Mouse (Mus musculus) left cerebral cortex, adult 18-20 months (tissue): ENCODE measurements around the gene BC048403. TPM values are rescaled to one million over a fixed set of nuclear protein-coding genes. Genes with fewer than 3 reads are reported as not detected.
"Not testable (repeated sequence)": the region's sequence is repeated elsewhere in the genome, so short reads cannot be mapped to it uniquely, and the experiment has no call there.

Experiments
- DNase-seq, 2 experiments: peaks; one replicate each; pipeline ENCODE4 v3.0.0; 2021 to 2022; ENCODE audit warnings: low spot score in 2 of 2, mixed read lengths in 1 of 2
- total RNA-seq, 2 experiments: library from RNA; stranded (reverse); gene quantifications; 2 replicates each; pipeline ENCODE4 v1.2.3; 2021

BC048403 gene
- total RNA-seq, 2 experiments from 2014 or later: 10.1 TPM

DNA sequence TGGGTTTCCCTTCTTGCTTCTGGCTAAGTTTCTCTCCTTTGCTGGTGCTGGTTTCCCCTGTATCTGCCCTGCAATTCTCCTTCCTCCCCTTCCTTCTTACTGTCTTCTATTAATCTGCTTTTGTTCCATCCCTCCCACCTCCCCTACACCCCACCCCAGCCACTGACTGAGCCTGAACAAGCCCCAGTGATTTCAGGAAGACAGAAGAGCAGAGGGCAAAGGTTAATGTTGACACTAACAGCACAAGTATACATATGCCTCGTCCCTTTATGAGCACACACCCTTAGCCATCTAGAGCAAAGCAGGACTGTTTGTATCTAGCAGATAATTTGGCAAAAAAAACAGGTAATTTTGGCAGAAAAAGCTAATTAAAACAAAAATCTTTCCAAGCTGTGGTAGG lies 16.1 kb downstream of the BC048403 start:
- no peak for DNase-seq

DNA sequence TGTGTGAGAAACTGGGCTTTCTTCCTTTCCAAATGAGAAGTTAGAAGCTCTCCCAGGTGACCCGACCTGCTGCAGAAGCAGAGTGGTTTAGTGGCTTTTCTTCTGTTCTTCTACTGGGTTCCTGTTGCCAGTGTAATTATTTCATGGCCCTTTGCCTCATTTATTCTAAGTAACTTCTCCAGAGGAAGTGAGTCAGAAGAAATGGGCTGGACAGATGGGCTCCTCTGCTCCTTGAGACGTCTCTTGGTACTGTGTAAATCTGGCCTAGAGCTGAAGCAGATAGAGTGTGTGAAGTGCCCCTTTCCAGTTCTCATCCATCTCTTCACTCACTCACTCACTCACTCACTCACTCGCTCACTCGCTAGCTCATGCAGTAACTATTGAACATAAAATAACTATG lies 16.9 kb downstream of the BC048403 start:
- no peak for DNase-seq

DNA sequence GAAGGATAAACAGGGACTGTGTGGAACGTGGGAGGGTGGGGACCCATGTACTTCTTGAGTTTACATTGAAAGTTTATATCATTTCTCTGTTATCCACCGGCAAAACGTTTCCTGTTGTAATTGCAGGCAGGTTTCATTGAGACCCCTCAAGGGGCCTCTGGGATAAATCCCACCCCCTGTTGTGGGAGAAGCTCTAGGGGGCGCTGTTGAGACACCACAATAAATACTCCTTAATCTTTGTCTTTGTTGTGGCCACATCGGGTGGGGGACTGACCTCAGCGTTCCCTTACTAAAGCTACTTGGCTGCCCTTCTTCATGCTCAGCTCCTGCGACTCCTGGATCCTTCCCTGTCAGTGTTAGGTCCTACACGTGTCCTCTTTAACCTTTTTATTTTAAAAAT lies 19.4 kb downstream of the BC048403 start:
- DNase-seq: no peak

DNA sequence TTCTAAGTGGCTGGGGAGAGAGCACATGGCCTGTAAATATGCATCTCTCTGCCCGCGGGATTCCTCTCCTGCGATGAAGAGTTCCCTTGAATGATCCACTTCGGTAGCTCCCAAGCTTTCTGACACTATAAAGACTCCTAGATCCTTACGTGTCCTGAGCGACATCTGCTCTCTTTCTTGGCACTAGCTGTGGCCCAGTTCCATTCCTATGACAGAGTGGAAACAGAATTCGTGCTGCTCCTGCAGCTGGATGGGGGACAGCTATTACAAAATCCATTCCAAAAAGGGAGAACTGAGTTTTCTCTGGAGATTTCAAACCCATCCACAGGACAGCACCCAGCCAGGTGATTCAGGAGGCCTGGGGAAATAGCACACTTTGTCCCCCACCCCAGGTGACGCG lies 22.4 kb downstream of the BC048403 start:
- DNase-seq: no peak

DNA sequence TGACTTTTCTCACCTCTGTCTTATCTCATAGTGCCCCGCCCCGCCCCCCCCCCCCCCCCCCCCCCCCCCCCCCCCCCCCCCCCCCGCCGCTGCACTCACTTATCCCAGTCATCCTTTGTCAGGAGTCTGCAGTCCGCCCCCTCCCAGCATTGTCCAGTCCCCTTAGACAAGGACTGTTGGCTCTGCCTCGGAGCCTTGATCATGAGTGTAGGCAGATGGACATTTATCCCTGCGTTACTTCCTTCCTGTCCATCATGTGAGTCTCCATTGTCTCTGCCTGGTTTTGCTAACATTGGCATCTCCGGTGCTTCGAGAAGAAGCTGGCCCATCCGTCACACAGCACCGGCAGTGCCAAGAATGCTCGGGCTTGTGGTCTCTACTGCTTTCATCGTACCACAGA lies 23.5 kb downstream of the BC048403 start:
- DNase-seq: no peak

DNA sequence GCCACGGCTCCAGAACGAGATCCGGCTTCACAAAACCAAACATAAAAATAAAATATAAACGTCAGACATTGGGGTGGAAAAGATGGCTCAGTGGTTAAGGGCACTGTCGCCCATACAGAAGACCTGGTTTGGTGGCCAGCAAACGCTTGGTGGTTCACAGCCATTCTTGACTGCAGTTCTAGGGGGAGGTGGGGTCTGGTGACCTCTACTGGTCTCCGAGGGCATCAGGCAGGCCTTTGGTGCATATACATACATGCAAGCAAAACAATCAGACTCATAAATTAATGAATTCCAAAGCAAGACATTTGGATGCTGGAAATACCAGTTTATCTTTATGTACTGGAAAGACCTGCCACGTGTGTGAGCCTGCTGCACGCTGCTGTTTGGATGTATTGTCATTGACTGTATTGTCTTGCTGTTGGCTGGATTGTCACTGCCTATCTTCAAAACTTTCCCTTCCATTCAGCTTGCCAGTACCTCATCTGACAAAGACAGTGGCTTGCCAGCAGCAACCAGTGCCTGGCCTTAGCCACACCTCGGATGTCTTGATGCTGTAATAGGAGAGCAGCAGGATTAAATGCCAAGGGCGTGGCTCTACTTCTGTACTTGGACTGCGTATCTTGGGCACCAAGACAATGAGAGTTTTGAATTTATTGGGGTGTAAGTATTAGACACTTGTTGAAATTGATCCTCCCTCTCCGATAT lies 24.9 kb downstream of the BC048403 start:
- DNase-seq: no peak

DNA sequence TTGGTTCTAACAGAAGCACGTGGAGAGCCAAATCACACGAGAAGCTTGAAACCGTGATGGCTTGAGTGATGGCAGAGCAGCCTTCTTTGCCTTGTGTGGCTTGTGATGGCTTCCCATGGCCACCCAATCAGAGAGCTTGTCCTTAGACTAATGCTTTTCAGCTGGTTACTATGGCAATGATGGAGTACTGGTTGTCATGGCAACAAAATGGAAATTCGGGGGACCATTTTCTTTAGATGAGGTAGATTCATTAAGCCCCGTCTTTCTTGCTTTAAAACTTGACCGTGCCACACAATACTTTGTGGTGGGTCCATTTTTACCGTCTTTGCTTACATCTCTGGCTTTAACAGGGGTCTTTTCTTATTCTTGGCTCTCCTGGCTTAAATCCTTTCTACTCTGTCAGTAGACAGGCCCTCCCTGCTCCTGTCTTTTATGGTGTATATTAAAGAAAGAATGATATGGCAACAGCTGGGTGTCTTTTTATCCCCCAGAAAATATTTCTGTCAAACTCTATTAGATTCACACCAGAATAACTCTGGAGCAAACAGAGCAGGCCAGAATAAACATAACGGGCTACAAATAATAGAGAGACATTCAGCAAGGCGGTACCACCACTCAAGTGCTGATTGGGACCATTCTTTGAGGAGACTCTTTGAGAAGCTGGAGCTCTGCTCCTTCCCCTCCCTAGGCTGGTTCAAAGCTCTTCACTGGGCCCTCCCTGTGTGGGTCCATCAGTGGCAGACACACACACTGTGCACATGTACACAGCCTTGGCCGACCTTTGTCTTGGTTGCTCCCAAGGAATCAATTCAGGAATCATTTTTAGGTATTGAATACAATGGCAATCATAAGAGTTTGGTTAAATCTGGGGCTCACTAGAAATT lies 25.7 kb downstream of the BC048403 start:
- no peak for DNase-seq

DNA sequence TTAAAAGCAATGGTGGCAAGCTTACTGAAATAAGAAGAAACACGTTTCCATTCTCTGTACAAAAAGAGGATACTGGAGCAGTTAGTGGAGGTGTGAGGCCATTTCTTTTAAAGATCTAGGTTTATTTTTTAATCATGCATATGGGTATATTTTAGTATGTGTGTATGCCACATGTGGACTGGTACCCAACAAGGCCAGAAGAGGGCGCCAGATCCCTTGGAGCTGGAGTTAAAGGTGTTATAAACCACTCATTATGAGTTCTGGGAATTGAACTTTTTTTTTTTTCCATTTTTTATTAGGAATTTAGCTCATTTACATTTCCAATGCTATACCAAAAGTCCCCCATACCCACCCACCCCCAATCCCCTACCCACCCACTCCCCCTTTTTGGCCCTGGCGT lies 27.6 kb downstream of the BC048403 start:
- DNase-seq: not testable (repeated sequence)

DNA sequence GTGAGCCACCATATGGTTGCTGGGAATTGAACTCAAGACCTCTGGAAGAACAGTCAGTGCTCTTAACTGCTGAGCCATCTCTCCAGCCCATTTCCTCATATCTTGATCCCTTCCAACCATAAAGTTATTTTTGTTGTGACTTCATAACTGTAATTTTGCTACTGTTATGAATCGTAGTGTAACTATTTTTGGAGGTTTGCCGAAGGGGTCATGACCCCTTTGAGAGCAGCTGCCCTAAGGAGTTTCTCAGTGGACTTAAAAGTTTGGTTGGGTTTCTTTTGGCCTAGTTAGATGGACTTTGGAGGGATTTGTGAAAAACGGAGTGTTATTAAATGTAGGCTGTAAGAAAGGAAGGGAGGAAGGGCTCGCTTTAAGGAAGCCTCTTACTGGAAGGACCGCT lies 30.0 kb downstream of the BC048403 start:
- DNase-seq: no peak

DNA sequence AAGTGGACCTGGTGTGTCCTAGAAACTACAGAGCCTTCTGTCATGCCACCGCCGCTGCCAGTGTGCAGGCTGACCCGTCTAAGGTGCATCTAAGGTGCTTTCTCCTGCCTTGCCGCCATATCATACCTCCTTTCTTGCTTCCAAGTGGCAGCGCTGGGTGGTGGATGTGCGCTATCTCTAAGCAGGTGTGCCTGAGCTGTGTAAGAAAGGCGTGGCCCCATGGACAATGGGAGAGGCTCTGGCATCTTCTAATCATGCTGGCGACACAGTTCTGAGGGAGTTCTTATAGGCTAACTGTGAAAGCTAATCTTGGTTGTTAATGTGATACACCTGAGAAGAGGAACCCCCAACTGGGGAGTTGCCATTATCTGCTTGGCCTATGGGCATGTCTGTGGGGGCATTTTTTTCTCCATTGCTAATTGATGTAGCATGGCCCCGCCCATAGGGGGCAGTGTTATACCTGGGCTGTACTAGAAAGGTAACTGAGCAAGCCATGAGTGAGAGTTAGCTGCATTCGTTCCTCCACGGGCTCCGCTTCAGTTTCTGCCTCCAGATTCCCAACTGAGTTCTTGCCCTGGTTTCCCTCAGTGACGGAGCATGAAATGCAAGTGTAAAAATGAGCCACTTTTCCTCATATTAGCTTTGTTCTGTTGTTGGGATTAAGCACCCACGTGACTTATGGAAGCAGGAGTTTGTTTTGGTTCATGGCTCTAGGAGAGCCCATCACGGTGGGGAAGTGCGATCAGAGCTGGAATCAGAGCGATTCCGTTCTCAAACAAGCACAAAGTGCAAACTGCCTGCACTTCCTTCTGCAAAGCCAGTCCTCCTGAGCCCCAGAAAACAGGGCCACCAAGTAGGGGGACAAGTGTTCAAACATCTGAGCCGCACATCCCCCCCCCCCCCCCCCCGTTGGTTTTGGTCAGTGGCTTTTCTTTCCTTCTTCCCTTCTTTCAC lies 31.2 kb downstream of the BC048403 start:
- peak in 1 of 2 experiments; percentile 5 for DNase-seq

DNA sequence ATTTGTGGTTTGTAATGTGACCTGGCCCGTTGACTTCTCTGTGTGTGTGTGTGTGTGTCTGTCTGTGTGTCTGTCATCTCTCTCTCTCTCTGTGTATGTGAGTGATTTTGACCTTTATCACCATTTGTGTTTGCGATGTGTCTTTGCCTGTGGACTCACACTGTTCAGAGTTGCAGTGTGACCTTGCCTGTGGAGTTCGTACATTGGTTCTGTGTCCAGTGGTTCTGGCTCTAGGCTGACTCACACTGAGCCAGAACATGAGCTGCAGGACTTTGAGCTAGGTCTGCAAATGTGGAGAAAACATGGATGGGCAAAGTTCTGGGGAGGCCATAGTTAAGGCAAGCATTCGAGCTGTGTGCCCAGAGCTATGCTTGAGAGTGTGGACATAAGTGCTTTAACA lies 34.1 kb downstream of the BC048403 start:
- no peak for DNase-seq

DNA sequence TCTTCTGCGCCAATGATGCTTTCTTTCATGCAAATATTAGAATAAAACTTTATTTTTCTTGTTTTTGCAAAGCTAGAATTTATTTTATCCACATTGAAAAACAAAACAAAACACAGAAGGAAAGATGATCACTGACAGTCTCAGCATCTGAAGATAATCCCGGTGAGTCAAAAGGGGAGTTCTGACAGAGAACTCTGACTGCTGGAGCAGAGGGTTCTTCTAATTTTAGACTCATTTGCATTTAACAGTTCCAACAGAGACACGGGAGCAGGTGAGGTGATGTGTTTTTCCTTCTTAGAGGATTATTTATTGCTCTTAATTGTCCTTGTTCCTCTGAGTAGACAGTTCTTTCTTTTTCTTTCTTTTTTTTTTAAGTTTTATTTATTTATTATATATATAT lies 36.3 kb downstream of the BC048403 start:
- no peak for DNase-seq

DNA sequence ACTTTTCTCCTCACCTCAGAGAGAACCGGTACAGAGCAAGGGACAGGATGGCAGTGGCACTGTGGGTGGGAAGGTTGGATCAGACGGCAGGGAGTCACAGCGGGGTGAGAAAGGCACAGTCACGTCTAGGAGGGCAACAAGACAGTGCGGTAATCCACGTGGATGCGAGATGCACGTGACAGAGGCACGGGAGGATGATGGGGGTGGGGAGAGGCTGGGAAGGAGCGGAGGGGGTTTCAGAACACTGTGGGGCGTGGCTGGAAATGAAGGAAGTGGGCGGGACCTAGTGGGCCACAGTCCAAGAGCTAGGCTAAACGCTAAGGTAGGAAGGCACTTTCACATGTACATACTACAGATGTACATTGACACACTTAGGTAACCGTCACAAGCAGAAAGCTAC lies 41.4 kb downstream of the BC048403 start:
- no peak for DNase-seq

DNA sequence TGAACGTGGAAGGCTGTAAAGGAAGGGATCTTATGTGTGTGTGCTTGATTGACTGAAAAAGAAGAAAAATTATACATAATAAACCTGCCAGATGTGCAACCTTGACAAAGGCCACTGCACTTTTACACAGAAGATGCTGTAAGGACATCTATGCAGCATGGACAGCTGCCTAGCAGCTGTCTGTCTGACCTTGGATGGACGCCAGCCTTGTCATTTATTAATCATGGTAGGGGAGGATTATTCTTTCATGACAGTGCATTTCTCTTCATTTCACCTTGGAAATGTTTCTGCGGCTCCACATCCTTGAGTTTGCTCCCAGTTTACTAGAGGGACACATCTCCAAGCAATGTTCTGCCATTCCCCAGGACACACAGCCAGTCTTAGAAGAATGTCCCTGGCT lies 48.8 kb downstream of the BC048403 start:
- no peak for DNase-seq

DNA sequence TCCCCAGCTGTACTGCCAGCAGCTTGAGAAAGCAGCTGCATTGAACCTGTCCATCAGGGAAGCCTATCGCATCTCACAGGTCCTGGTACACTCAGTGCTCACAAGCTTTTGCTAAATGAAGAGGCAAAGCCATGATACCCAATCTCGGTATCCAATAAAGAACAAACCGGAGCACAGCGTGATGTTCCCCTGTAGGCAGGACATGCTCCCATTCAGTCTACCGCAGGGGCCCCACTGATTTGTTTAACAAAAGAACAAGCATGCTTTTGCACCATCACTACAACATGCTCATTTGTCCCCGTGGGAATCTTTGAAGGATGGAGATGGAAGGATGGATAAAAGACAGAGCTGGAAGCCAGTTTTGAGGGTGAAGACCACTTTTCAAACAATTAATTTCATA lies 50.3 kb downstream of the BC048403 start:
- no peak for DNase-seq

DNA sequence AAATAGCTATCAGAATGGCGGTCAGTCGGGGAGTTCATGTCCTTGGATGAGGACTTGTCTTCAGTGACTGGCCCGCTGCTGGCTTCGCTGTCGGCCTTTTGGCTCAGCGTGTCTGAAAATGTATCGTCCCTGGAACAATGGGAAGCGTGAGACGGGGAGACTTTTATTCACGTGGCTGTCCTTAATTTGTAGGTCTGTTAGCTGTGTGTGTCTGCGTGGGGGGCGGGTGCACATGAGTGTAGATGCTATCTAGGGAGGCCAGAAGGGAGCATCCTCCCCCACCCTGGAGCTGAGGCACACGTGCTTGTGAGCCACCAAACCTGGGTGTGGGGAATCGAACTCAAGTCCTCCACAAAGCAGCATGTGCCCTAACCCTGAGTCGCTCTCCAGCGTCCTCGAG lies 52.9 kb downstream of the BC048403 start:
- no peak for DNase-seq

DNA sequence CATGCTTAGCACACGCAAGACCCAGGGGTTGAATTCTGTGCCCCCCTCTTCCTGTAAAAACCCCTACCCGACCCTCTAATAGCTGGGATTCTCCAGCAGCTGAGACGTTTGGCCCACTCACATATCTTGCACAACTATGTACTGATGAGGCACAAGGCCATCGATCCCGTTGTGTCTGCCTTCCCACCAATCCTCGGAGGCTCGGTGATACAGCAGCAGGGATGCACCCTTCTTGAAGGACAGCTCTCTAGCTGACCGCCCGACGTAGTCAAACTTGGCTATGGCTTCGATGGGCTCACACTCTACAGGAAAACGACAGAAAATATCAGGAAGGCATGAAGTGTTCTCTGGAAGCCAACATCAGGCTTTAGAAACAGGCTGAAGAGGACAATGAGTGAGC lies 54.7 kb downstream of the BC048403 start:
- DNase-seq: no peak

DNA sequence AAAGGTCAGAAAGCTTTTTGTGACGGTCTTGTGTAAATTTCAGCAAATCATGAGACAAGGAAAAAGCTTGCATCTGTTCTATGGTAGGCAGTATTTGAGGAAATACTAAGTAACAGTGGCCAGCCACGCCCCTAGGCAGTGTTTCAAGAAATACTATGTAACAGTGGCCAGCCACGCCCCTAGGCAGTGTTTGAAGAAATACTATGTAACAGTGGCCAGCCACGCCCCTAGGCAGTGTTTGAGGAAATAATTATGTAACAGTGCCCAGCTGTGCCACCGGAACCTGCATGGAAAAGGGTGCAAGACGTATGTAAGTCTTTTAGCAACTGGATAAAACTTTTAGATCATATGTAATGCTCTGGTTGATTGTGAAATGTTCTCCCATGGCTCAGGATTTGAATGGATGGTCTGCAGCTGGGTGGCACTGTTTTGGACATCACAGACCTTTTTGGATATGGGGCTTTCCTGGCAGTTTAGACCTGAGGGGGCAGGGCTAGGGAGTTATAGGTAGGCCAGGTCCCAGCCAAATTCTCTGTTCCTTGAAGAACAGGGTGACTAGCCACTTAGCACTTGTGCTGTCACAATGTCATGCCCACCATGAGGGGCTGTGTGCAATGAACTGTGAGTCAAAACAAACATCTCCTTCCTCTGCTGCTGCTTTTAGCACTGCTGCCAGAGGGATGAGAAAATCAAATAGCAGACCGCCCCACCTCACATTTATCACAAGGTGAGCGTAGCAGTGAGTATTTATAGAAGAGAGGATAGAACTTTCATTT lies 56.5 kb downstream of the BC048403 start:
- no peak for DNase-seq

DNA sequence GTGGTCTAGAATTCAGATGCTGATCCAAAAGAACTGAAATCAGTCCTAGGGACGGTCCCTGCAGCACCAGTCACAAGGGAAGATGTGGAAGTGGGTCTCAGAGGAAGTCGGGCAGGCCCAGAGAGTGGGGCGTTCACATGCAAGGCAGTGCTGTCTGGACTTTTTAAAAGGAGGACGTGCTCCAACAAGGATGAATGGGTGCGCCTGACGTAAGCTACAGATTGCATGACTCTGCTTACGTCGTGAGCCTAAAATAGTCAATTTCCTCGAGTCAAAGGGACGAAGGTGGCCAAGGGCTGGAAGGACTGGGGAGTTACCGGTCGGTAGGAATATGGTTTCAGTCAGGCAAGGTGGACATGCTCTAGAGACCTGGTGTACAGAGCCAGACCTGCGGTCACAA lies 60.3 kb downstream of the BC048403 start:
- no peak for DNase-seq
